Mouse (Mus musculus) spleen, adult 2 months (tissue): ENCODE results near the gene Tyw3.

ENCODE experiments used
- CTCF ChIP-seq: fragments of 200-500 bp; IDR thresholded peaks from 2 replicates; pipeline ENCODE4 v1.5.1; 2011; ENCODE audit warnings: mild to moderate bottlenecking, inconsistent platforms; ENCODE audit not compliant: insufficient read depth, insufficient read length, insufficient replicate concordance; ENCODE audit errors: extremely low read depth
- POLR2A ChIP-seq: fragments of 200-500 bp; IDR thresholded peaks from 2 replicates; pipeline ENCODE4 v1.6.1; 2011; ENCODE audit warnings: low read depth, low read length, inconsistent platforms

- TF ChIP-seq CTCF (no peak), POLR2A (no peak)
Measured at GRCm38 (mm10) chr3:154628284-154628683, 31.4 kb upstream of the Tyw3 start.
